Mouse (Mus musculus): Measurements from ENCODE around the gene Pum1.
A peak's percentile ranks its signal among the peaks of the same experiment; 100 is the strongest.

Gene Pum1

GRCm38 (mm10) chr4:130693936-130694335, 30.8 kb downstream of the Pum1 start:
- no peaks in the 10 kb centered on the region for H3K27me3 ChIP-seq (ENCODE audit: control insufficient read depth, insufficient read depth, low read length, poor library complexity, severe bottlenecking)
- H3K36me3 ChIP-seq (ENCODE audit: control insufficient read depth, insufficient read depth, low read length, poor library complexity, severe bottlenecking), result no peaks in the 10 kb centered on the region
- no peak for DNase-seq (ENCODE audit: low read depth, low spot score)

GRCm38 (mm10) chr4:130694982-130695381, 31.9 kb downstream of the Pum1 start:
- Histone ChIP-seq H3K27me3 (ENCODE audit: control insufficient read depth, insufficient read depth, low read length, poor library complexity, severe bottlenecking) (no peaks in the 10 kb centered on the region), H3K36me3 (ENCODE audit: control insufficient read depth, insufficient read depth, low read length, poor library complexity, severe bottlenecking) (no peaks in the 10 kb centered on the region)
- no peak for DNase-seq (ENCODE audit: low read depth, low spot score)

- no peak for DNase-seq (ENCODE audit: low read depth, low spot score)
- no peaks in the 10 kb centered on the region for H3K27me3 ChIP-seq (ENCODE audit: control insufficient read depth, insufficient read depth, low read length, poor library complexity, severe bottlenecking)
- H3K36me3 ChIP-seq (ENCODE audit: control insufficient read depth, insufficient read depth, low read length, poor library complexity, severe bottlenecking), result peaks cover 2% of the 10 kb centered on the region; the same call in 1 of the 2 replicates
These were observed 37.9 kb downstream of the Pum1 start for GRCm38 (mm10) chr4:130701061-130701460.

- peaks cover 2% of the 10 kb centered on the region for H3K36me3 ChIP-seq (ENCODE audit: control insufficient read depth, insufficient read depth, low read length, poor library complexity, severe bottlenecking)
- no peaks in the 10 kb centered on the region for H3K27me3 ChIP-seq (ENCODE audit: control insufficient read depth, insufficient read depth, low read length, poor library complexity, severe bottlenecking)
- DNase-seq (ENCODE audit: low read depth, low spot score), result no peak
These were observed 39.9 kb downstream of the Pum1 start for GRCm38 (mm10) chr4:130702835-130703535.

- no peak for DNase-seq (ENCODE audit: low read depth, low spot score)
- Histone ChIP-seq H3K27me3 (ENCODE audit: control insufficient read depth, insufficient read depth, low read length, poor library complexity, severe bottlenecking) (no peaks in the 10 kb centered on the region), H3K36me3 (ENCODE audit: control insufficient read depth, insufficient read depth, low read length, poor library complexity, severe bottlenecking) (peaks cover 2% of the 10 kb centered on the region)
These were observed 40.5 kb downstream of the Pum1 start for GRCm38 (mm10) chr4:130703601-130704000.

GRCm38 (mm10) chr4:130704615-130705014, 41.5 kb downstream of the Pum1 start:
- peaks cover 2% of the 10 kb centered on the region for H3K36me3 ChIP-seq (ENCODE audit: control insufficient read depth, insufficient read depth, low read length, poor library complexity, severe bottlenecking)
- H3K27me3 ChIP-seq (ENCODE audit: control insufficient read depth, insufficient read depth, low read length, poor library complexity, severe bottlenecking), result no peaks in the 10 kb centered on the region
- DNase-seq (ENCODE audit: low read depth, low spot score), result no peak

- no peaks in the 10 kb centered on the region for H3K27me3 ChIP-seq (ENCODE audit: control insufficient read depth, insufficient read depth, low read length, poor library complexity, severe bottlenecking)
- DNase-seq (ENCODE audit: low read depth, low spot score), result no peak
- no peaks in the 10 kb centered on the region; the same call in none of the 2 replicates for H3K36me3 ChIP-seq (ENCODE audit: control insufficient read depth, insufficient read depth, low read length, poor library complexity, severe bottlenecking)
These were observed 43.3 kb downstream of the Pum1 start for GRCm38 (mm10) chr4:130706215-130707000.

- no peaks in the 10 kb centered on the region for H3K27me3 ChIP-seq (ENCODE audit: control insufficient read depth, insufficient read depth, low read length, poor library complexity, severe bottlenecking)
- H3K36me3 ChIP-seq (ENCODE audit: control insufficient read depth, insufficient read depth, low read length, poor library complexity, severe bottlenecking), result no peaks in the 10 kb centered on the region; the same call in none of the 2 replicates
- no peak for DNase-seq (ENCODE audit: low read depth, low spot score)
These were observed 48.3 kb downstream of the Pum1 start for GRCm38 (mm10) chr4:130711353-130711848.

GRCm38 (mm10) chr4:130712341-130712740, 49.2 kb downstream of the Pum1 start:
- H3K27me3 ChIP-seq (ENCODE audit: control insufficient read depth, insufficient read depth, low read length, poor library complexity, severe bottlenecking), result no peaks in the 10 kb centered on the region
- DNase-seq (ENCODE audit: low read depth, low spot score), result no peak
- no peaks in the 10 kb centered on the region; the same call in 1 of the 2 replicates for H3K36me3 ChIP-seq (ENCODE audit: control insufficient read depth, insufficient read depth, low read length, poor library complexity, severe bottlenecking)

GRCm38 (mm10) chr4:130713430-130713829, 50.3 kb downstream of the Pum1 start:
- H3K36me3 ChIP-seq (ENCODE audit: control insufficient read depth, insufficient read depth, low read length, poor library complexity, severe bottlenecking), result peaks cover 3% of the 10 kb centered on the region
- no peaks in the 10 kb centered on the region for H3K27me3 ChIP-seq (ENCODE audit: control insufficient read depth, insufficient read depth, low read length, poor library complexity, severe bottlenecking)
- DNase-seq (ENCODE audit: low read depth, low spot score), result peak; percentile 55

- no peak for DNase-seq (ENCODE audit: low read depth, low spot score)
- Histone ChIP-seq H3K36me3 (ENCODE audit: control insufficient read depth, insufficient read depth, low read length, poor library complexity, severe bottlenecking) (peaks cover 3% of the 10 kb centered on the region), H3K27me3 (ENCODE audit: control insufficient read depth, insufficient read depth, low read length, poor library complexity, severe bottlenecking) (no peaks in the 10 kb centered on the region)
These were observed 52.0 kb downstream of the Pum1 start for GRCm38 (mm10) chr4:130715126-130715525.

GRCm38 (mm10) chr4:130715623-130716022, 52.5 kb downstream of the Pum1 start:
- DNase-seq (ENCODE audit: low read depth, low spot score), result peak; percentile 33

GRCm38 (mm10) chr4:130719348-130719747, 56.2 kb downstream of the Pum1 start:
- Histone ChIP-seq H3K27me3 (ENCODE audit: control insufficient read depth, insufficient read depth, low read length, poor library complexity, severe bottlenecking) (no peaks in the 10 kb centered on the region), H3K36me3 (ENCODE audit: control insufficient read depth, insufficient read depth, low read length, poor library complexity, severe bottlenecking) (peaks cover 6% of the 10 kb centered on the region)
- DNase-seq (ENCODE audit: low read depth, low spot score), result no peak

More at GRCm38 (mm10) chr4:130715623-130716022, 52.5 kb downstream of the Pum1 start:
- Histone ChIP-seq H3K27me3 (ENCODE audit: control insufficient read depth, insufficient read depth, low read length, poor library complexity, severe bottlenecking) (no peaks in the 10 kb centered on the region), H3K36me3 (ENCODE audit: control insufficient read depth, insufficient read depth, low read length, poor library complexity, severe bottlenecking) (peaks cover 3% of the 10 kb centered on the region)

GRCm38 (mm10) chr4:130722607-130723006, 59.5 kb downstream of the Pum1 start:
- no peaks in the 10 kb centered on the region for H3K27me3 ChIP-seq (ENCODE audit: control insufficient read depth, insufficient read depth, low read length, poor library complexity, severe bottlenecking)
- peaks cover 8% of the 10 kb centered on the region for H3K36me3 ChIP-seq (ENCODE audit: control insufficient read depth, insufficient read depth, low read length, poor library complexity, severe bottlenecking)
- no peak for DNase-seq (ENCODE audit: low read depth, low spot score)

- no peak for DNase-seq (ENCODE audit: low read depth, low spot score)
- Histone ChIP-seq H3K27me3 (ENCODE audit: control insufficient read depth, insufficient read depth, low read length, poor library complexity, severe bottlenecking) (no peaks in the 10 kb centered on the region), H3K36me3 (ENCODE audit: control insufficient read depth, insufficient read depth, low read length, poor library complexity, severe bottlenecking) (peaks cover 5% of the 10 kb centered on the region; the same call in 1 of the 2 replicates)
These were observed 63.0 kb downstream of the Pum1 start for GRCm38 (mm10) chr4:130726118-130726517.
